Mouse (Mus musculus) heart, postnatal 10 days (tissue): ENCODE measurements around the gene Syne2. TPM values are rescaled to one million over a fixed set of nuclear protein-coding genes. Genes with fewer than 3 reads are reported as not detected.

Experiments
- DNase-seq, 2 experiments: peaks; one replicate each; pipeline ENCODE4 v3.0.0; 2021
- intact Hi-C: fragments of 180-260 bp; cut with DNase I; formaldehyde crosslinking; loops from one replicate; pipeline ENCODE4 v1.15.1; 2025
- total RNA-seq, 2 experiments: library from RNA; stranded (reverse); gene quantifications; 2 replicates each; pipeline ENCODE4 v1.2.3; 2021

Syne2 gene
- total RNA-seq, 2 experiments from 2014 or later, result 55.8 to 59.1 TPM

- intact Hi-C loops, result loop anchor here (5.0 kb wide), 1 partner anchor 112 kb away; no protein-coding TSS in a partner anchor
- DNase-seq, result peak in 1 of 2 experiments; percentile 25
Measured at GRCm38 (mm10) chr12:76015489-76015888, 197.6 kb downstream of the Syne2 start.

GRCm38 (mm10) chr12:76016123-76017101, 198.5 kb downstream of the Syne2 start:
- DNase-seq, result peak; percentile 75 to 86
- intact Hi-C loops, result loop anchor here (1.0 to 5.0 kb wide), 3 partner anchors 111 to 175 kb away; partner anchors contain the start of gene Esr2

- intact Hi-C loops, result loop anchor here (5.0 kb wide), 1 partner anchor 109 kb away; no protein-coding TSS in a partner anchor
Measured at GRCm38 (mm10) chr12:76018640-76019039, 200.7 kb downstream of the Syne2 start.

GRCm38 (mm10) chr12:76042301-76042700, 224.4 kb downstream of the Syne2 start:
- intact Hi-C loops, result loop anchor here (10.0 kb wide), 1 partner anchor 258 kb away; no protein-coding TSS in a partner anchor
- DNase-seq, result no peak

More at GRCm38 (mm10) chr12:76018640-76019039, 200.7 kb downstream of the Syne2 start:
- no peak for DNase-seq

- intact Hi-C loops, result loop anchor here (10.0 kb wide), 1 partner anchor 262 kb away; no protein-coding TSS in a partner anchor
Measured at GRCm38 (mm10) chr12:76046561-76046960, 228.6 kb downstream of the Syne2 start.

GRCm38 (mm10) chr12:76047921-76048320, 230.0 kb downstream of the Syne2 start:
- no peak for DNase-seq
- intact Hi-C loops, result loop anchor here (10.0 kb wide), 1 partner anchor 263 kb away; no protein-coding TSS in a partner anchor

More at GRCm38 (mm10) chr12:76046561-76046960, 228.6 kb downstream of the Syne2 start:
- peak in 1 of 2 experiments; percentile 26 for DNase-seq

- intact Hi-C loops, result loop anchor here (10.0 kb wide), 1 partner anchor 264 kb away; no protein-coding TSS in a partner anchor
- no peak for DNase-seq
Measured at GRCm38 (mm10) chr12:76048672-76049071, 230.7 kb downstream of the Syne2 start.

GRCm38 (mm10) chr12:76049343-76049742, 231.4 kb downstream of the Syne2 start:
- no peak for DNase-seq
- intact Hi-C loops, result loop anchor here (10.0 kb wide), 1 partner anchor 265 kb away; no protein-coding TSS in a partner anchor

- DNase-seq, result no peak
- intact Hi-C loops, result no loop called here
Measured at GRCm38 (mm10) chr12:76051879-76052278, 233.9 kb downstream of the Syne2 start.

- intact Hi-C loops, result no loop called here
- DNase-seq, result no peak
Measured at GRCm38 (mm10) chr12:76054653-76055052, 236.7 kb downstream of the Syne2 start.

GRCm38 (mm10) chr12:76063001-76063400, 245.1 kb downstream of the Syne2 start:
- no peak for DNase-seq
- intact Hi-C loops, result no loop called here

GRCm38 (mm10) chr12:76070386-76070785, 252.5 kb downstream of the Syne2 start:
- intact Hi-C loops, result no loop called here
- DNase-seq, result no peak

- intact Hi-C loops, result no loop called here
- peak; percentile 53 to 54 for DNase-seq
Measured at GRCm38 (mm10) chr12:76071935-76072849, 254.3 kb downstream of the Syne2 start.

GRCm38 (mm10) chr12:76073066-76073826, 255.3 kb downstream of the Syne2 start:
- intact Hi-C loops, result no loop called here
- DNase-seq, result no peak

- intact Hi-C loops, result no loop called here
Measured at GRCm38 (mm10) chr12:76073981-76074380, 256.0 kb downstream of the Syne2 start.

GRCm38 (mm10) chr12:76080876-76081556, 263.1 kb downstream of the Syne2 start:
- intact Hi-C loops, result no loop called here
- no peak for DNase-seq

More at GRCm38 (mm10) chr12:76073981-76074380, 256.0 kb downstream of the Syne2 start:
- no peak for DNase-seq

- intact Hi-C loops, result no loop called here
- DNase-seq, result peak; percentile 20 to 35
Measured at GRCm38 (mm10) chr12:76081557-76082211, 263.8 kb downstream of the Syne2 start.

GRCm38 (mm10) chr12:76085066-76085465, 267.1 kb downstream of the Syne2 start:
- intact Hi-C loops, result no loop called here

More at GRCm38 (mm10) chr12:76085066-76085465, 267.1 kb downstream of the Syne2 start:
- no peak for DNase-seq
